Mouse (Mus musculus) liver, embryonic 11.5 days (tissue): Measurements from ENCODE around the gene N4bp2l2. TPM values are rescaled to one million over a fixed set of nuclear protein-coding genes. Genes with fewer than 3 reads are reported as not detected.
"Not testable (repeated sequence)": the region's sequence is repeated elsewhere in the genome, so short reads cannot be mapped to it uniquely, and the experiment has no call there.

ENCODE experiments used
- ATAC-seq: fragments of 200-750 bp; cut with Nextera tagmentation; replicated peaks from 2 replicates; pipeline ENCODE4 v1.8.0; 2017; ENCODE audit warnings: moderate number of reproducible peaks, mild to moderate bottlenecking, moderate TSS enrichment, moderate library complexity; ENCODE audit not compliant: low FRiP score
- DNase-seq: peaks from one replicate; pipeline ENCODE4 v3.0.0-alpha.2; 2017; ENCODE audit warnings: low spot score
- H3K27ac ChIP-seq: fragments of 300-500 bp; sonication (generic); 2 replicates; pipeline ENCODE4 v1.5.1; 2014; ENCODE audit warnings: mild to moderate bottlenecking, low read depth, low read length, control low read depth
- H3K27me3 ChIP-seq: fragments of 300-500 bp; sonication (generic); replicated peaks from 2 replicates; pipeline ENCODE4 v1.6.1; 2014; ENCODE audit warnings: low read length, mixed read lengths; ENCODE audit not compliant: control insufficient read depth, insufficient read depth
- H3K36me3 ChIP-seq: fragments of 300-500 bp; sonication (generic); 2 replicates; pipeline ENCODE4 v1.6.1; 2014; ENCODE audit warnings: mild to moderate bottlenecking, low read length, moderate library complexity, mixed read lengths; ENCODE audit not compliant: control insufficient read depth, insufficient read depth
- H3K4me1 ChIP-seq: fragments of 300-500 bp; sonication (generic); replicated peaks from 2 replicates; pipeline ENCODE4 v1.6.1; 2014; ENCODE audit warnings: low read length, mixed read lengths; ENCODE audit not compliant: control insufficient read depth, insufficient read depth
- H3K4me2 ChIP-seq: fragments of 300-500 bp; sonication (generic); 2 replicates; pipeline ENCODE4 v1.6.1; 2014; ENCODE audit warnings: mild to moderate bottlenecking, control low read depth, moderate library complexity
- H3K4me3 ChIP-seq: fragments of 300-500 bp; sonication (generic); 2 replicates; pipeline ENCODE4 v1.5.1; 2014; ENCODE audit warnings: low read depth, low read length, control low read depth
- H3K9ac ChIP-seq: fragments of 300-500 bp; sonication (generic); 2 replicates; pipeline ENCODE4 v1.6.1; 2014; ENCODE audit warnings: low read depth, low read length, control low read depth
- H3K9me3 ChIP-seq: fragments of 300-500 bp; sonication (generic); 2 replicates; pipeline ENCODE4 v1.6.1; 2016; ENCODE audit warnings: low read length, inconsistent platforms, mixed read lengths; ENCODE audit not compliant: control insufficient read depth
- WGBS: fragments of 180-500 bp; shearing (Covaris S2); extraction: QIAGEN DNeasy Blood & Tissue Kit; methylation state at CpG from one replicate; pipeline ENCODE4 v1.1.7; 2014; 5-methylcytosine and 5-hydroxymethylcytosine counted together
- polyA plus RNA-seq: library from polyadenylated mRNA; unstranded; fragments of >200 nt; fragmentation: Nextera tagmentation; extraction: Ambion mirVana; gene quantifications from 2 replicates; pipeline ENCODE4 v1.2.1, GENCODE M21; 2014

The N4bp2l2 gene
- polyA plus RNA-seq, 1 experiment from 2014 or later = 50.2 TPM

- ATAC-seq = no peak
- 48% methylated on average over 6 of the region's 6 CpGs for WGBS
These were observed 8.9 kb upstream of the N4bp2l2 start for GRCm38 (mm10) chr5:150674866-150675265.

GRCm38 (mm10) chr5:150673880-150674621, 8.1 kb upstream of the N4bp2l2 start:
- H3K4me3 ChIP-seq = peak overlapping the region; percentile 95
- H3K27me3 ChIP-seq = no peaks in the 10 kb centered on the region
- H3K9ac ChIP-seq = peak overlapping the region; percentile 98
- peak overlapping the region; percentile 92 for H3K27ac ChIP-seq
- H3K4me2 ChIP-seq = peak overlapping the region; percentile 67
- H3K9me3 ChIP-seq = no peaks in the 10 kb centered on the region
- ATAC-seq (peak; percentile 50), DNase-seq (peak; percentile 62)
- peaks cover 6% of the 10 kb centered on the region for H3K4me1 ChIP-seq
- no peaks in the 10 kb centered on the region for H3K36me3 ChIP-seq
- 1% methylated on average over 44 of the region's 91 CpGs for WGBS

More at GRCm38 (mm10) chr5:150674866-150675265, 8.9 kb upstream of the N4bp2l2 start:
- Histone ChIP-seq H3K36me3 (no peaks in the 10 kb centered on the region), H3K9me3 (no peaks in the 10 kb centered on the region), H3K4me1 (peaks cover 6% of the 10 kb centered on the region), H3K27ac (no peak overlapping the region), H3K9ac (peak overlapping the region; percentile 98), H3K4me3 (peak overlapping the region; percentile 95), H3K27me3 (no peaks in the 10 kb centered on the region), H3K4me2 (peak overlapping the region; percentile 67)
- DNase-seq = no peak

- DNase-seq = peak; percentile 93
- Histone ChIP-seq H3K36me3 (no peaks in the 10 kb centered on the region), H3K4me1 (peaks cover 6% of the 10 kb centered on the region), H3K27ac (peak within 1 kb of the TSS; percentile 92), H3K9ac (peak within 1 kb of the TSS; percentile 98), H3K27me3 (no peaks in the 10 kb centered on the region), H3K4me3 (peak within 1 kb of the TSS; percentile 95), H3K4me2 (peak within 1 kb of the TSS; percentile 67), H3K9me3 (no peaks in the 10 kb centered on the region)
- peak; percentile 97 for ATAC-seq
- 12% methylated on average over 49 of the region's 49 CpGs for WGBS
These were observed 7.3 kb upstream of the N4bp2l2 start, which contains the start of gene Pds5b for GRCm38 (mm10) chr5:150673153-150673835. Gene Pds5b, plus strand, starts transcription at chr5:150673739.

- no peaks in the 10 kb centered on the region for H3K36me3 ChIP-seq
- no peak overlapping the region for H3K27ac ChIP-seq
- H3K4me3 ChIP-seq = no peak overlapping the region
- no peak overlapping the region for H3K9ac ChIP-seq
- ATAC-seq (no peak), DNase-seq (no peak)
- no peak overlapping the region for H3K4me2 ChIP-seq
- H3K27me3 ChIP-seq = no peaks in the 10 kb centered on the region
- WGBS = 85% methylated on average over 7 of the region's 7 CpGs
- peaks cover 6% of the 10 kb centered on the region for H3K4me1 ChIP-seq
- H3K9me3 ChIP-seq = no peaks in the 10 kb centered on the region
These were observed 6.4 kb upstream of the N4bp2l2 start for GRCm38 (mm10) chr5:150672343-150672742.

- no peak overlapping the region for H3K9ac ChIP-seq
- ATAC-seq (no peak), DNase-seq (no peak)
- H3K4me3 ChIP-seq = no peak overlapping the region
- H3K4me2 ChIP-seq = no peak overlapping the region
- 50% methylated on average over 4 of the region's 4 CpGs for WGBS
- no peak overlapping the region for H3K27ac ChIP-seq
- H3K27me3 ChIP-seq = no peaks in the 10 kb centered on the region
- no peaks in the 10 kb centered on the region for H3K4me1 ChIP-seq
- no peaks in the 10 kb centered on the region for H3K36me3 ChIP-seq
- H3K9me3 ChIP-seq = no peaks in the 10 kb centered on the region
These were observed 2.7 kb upstream of the N4bp2l2 start for GRCm38 (mm10) chr5:150668731-150669130.

- Histone ChIP-seq H3K4me2 (peak overlapping the region; percentile 89), H3K4me1 (no peaks in the 10 kb centered on the region; the same call in 1 of the 2 replicates), H3K27me3 (no peaks in the 10 kb centered on the region), H3K27ac (peak overlapping the region; percentile 87), H3K4me3 (peak overlapping the region; percentile 81), H3K9ac (peak overlapping the region; percentile 86), H3K9me3 (no peaks in the 10 kb centered on the region), H3K36me3 (peaks cover 12% of the 10 kb centered on the region)
- under 1% methylated on average over 52 of the region's 52 CpGs for WGBS
- ATAC-seq (peak; percentile 98), DNase-seq (peak; percentile 90)
These were observed 640 bp downstream of the N4bp2l2 start for GRCm38 (mm10) chr5:150665132-150665954.

GRCm38 (mm10) chr5:150664794-150665131, 1.2 kb downstream of the N4bp2l2 start:
- Histone ChIP-seq H3K9ac (peak overlapping the region; percentile 86), H3K4me1 (peaks cover under 1% of the 10 kb centered on the region; the same call in 1 of the 2 replicates), H3K4me2 (peak overlapping the region; percentile 89), H3K36me3 (peaks cover 12% of the 10 kb centered on the region), H3K9me3 (no peaks in the 10 kb centered on the region), H3K27ac (peak overlapping the region; percentile 87), H3K4me3 (peak overlapping the region; percentile 81), H3K27me3 (no peaks in the 10 kb centered on the region)
- DNase-seq (no peak), ATAC-seq (no peak)
- 0% methylated on average over 10 of the region's 10 CpGs for WGBS

GRCm38 (mm10) chr5:150663926-150664325, 2.1 kb downstream of the N4bp2l2 start:
- WGBS = 50% methylated on average over 7 of the region's 7 CpGs
- peak overlapping the region; percentile 47 for H3K4me2 ChIP-seq
- not testable (repeated sequence) for H3K4me3 ChIP-seq

More at GRCm38 (mm10) chr5:150663926-150664325, 2.1 kb downstream of the N4bp2l2 start:
- DNase-seq, ATAC-seq, H3K27me3 ChIP-seq, H3K9ac ChIP-seq, H3K4me1 ChIP-seq, H3K27ac ChIP-seq, H3K9me3 ChIP-seq: not testable (repeated sequence)
- peaks cover 12% of the 10 kb centered on the region for H3K36me3 ChIP-seq
